Mouse (Mus musculus) hindbrain, postnatal 0 days (tissue): ENCODE results near the gene Exoc4. TPM values are rescaled to one million over a fixed set of nuclear protein-coding genes. Genes with fewer than 3 reads are reported as not detected.
A peak's percentile ranks its signal among the peaks of the same experiment; 100 is the strongest.

Experiments
- ATAC-seq: fragments of 200-750 bp; cut with Nextera tagmentation; 2 replicates; pipeline ENCODE4 v1.8.0; 2017; ENCODE audit warnings: mild to moderate bottlenecking, moderate TSS enrichment, moderate library complexity
- DNase-seq: peaks from one replicate; pipeline ENCODE4 v3.0.0-alpha.2; 2015; ENCODE audit warnings: low spot score
- H3K27ac ChIP-seq: fragments of 300-500 bp; sonication (generic); 2 replicates; pipeline ENCODE4 v1.5.1; 2014; ENCODE audit warnings: mild to moderate bottlenecking
- H3K27me3 ChIP-seq: fragments of 300-500 bp; sonication (generic); 2 replicates; pipeline ENCODE4 v1.6.1; 2014; ENCODE audit warnings: low read length, mixed read lengths; ENCODE audit not compliant: insufficient read depth
- H3K36me3 ChIP-seq: fragments of 300-500 bp; sonication (generic); 2 replicates; pipeline ENCODE4 v1.6.1; 2014; ENCODE audit warnings: low read length, mixed read lengths; ENCODE audit not compliant: insufficient read depth
- H3K4me1 ChIP-seq: fragments of 300-500 bp; sonication (generic); 2 replicates; pipeline ENCODE4 v1.6.1; 2014; ENCODE audit warnings: antibody characterized with exemption, low read length, mixed read lengths; ENCODE audit not compliant: insufficient read depth
- H3K4me2 ChIP-seq: fragments of 300-500 bp; sonication (generic); 2 replicates; pipeline ENCODE4 v1.6.1; 2014; ENCODE audit warnings: low read depth, mild to moderate bottlenecking, low read length, moderate library complexity, mixed read lengths
- H3K4me3 ChIP-seq: fragments of 300-500 bp; sonication (generic); 2 replicates; pipeline ENCODE4 v1.5.1; 2014; ENCODE audit warnings: low read length
- H3K9ac ChIP-seq: fragments of 300-500 bp; sonication (generic); replicated peaks from 2 replicates; pipeline ENCODE4 v1.6.1; 2014; ENCODE audit warnings: mild to moderate bottlenecking, low read length, moderate library complexity, mixed read lengths
- H3K9me3 ChIP-seq: fragments of 300-500 bp; sonication (generic); 2 replicates; pipeline ENCODE4 v1.6.1; 2016; ENCODE audit warnings: low read length, mixed read lengths
- CTCF ChIP-seq: IDR thresholded peaks from 2 replicates; pipeline ENCODE4 v1.5.1; 2016; ENCODE audit warnings: antibody characterized with exemption, control low read depth, low read depth
- WGBS: fragments of 180-500 bp; shearing (Covaris S2); extraction: QIAGEN DNeasy Blood & Tissue Kit; methylation state at CpG from one replicate; pipeline ENCODE4 v1.1.7; 2014; 5-methylcytosine and 5-hydroxymethylcytosine counted together
- polyA plus RNA-seq: library from polyadenylated mRNA; unstranded; fragments of >200 nt; fragmentation: Nextera tagmentation; extraction: Ambion mirVana; gene quantifications from 2 replicates; pipeline ENCODE4 v1.2.1, GENCODE M21; 2015
- total RNA-seq: library from RNA; depleted of rRNA; stranded (reverse); fragments of >200 nt; gene quantifications from 2 replicates; pipeline ENCODE4 v1.2.3, GENCODE M21; 2014

The Exoc4 gene
- total and polyA plus RNA-seq, 2 experiments from 2014 or later = 30.0 to 70.6 TPM

- ATAC-seq (no peak), DNase-seq (no peak)
- no peak overlapping the region for H3K9ac ChIP-seq
- H3K9me3 ChIP-seq = no peaks in the 10 kb centered on the region
- H3K4me1 ChIP-seq = 0 out of 2 replicates have a peak, but pooled peaks cover under 1% of the 10 kb centered on the region
- TF ChIP-seq CTCF = peak; percentile 32; the same call in 1 of the 2 replicates
- WGBS = 89% methylated on average over 2 of the region's 2 CpGs
- no peaks in the 10 kb centered on the region for H3K36me3 ChIP-seq
- H3K4me3 ChIP-seq = no peak overlapping the region
- H3K27ac ChIP-seq = no peak overlapping the region
- no peak overlapping the region for H3K4me2 ChIP-seq
- no peaks in the 10 kb centered on the region for H3K27me3 ChIP-seq
Measured at GRCm38 (mm10) chr6:33950113-33950512, 701.2 kb downstream of the Exoc4 start.

DNA sequence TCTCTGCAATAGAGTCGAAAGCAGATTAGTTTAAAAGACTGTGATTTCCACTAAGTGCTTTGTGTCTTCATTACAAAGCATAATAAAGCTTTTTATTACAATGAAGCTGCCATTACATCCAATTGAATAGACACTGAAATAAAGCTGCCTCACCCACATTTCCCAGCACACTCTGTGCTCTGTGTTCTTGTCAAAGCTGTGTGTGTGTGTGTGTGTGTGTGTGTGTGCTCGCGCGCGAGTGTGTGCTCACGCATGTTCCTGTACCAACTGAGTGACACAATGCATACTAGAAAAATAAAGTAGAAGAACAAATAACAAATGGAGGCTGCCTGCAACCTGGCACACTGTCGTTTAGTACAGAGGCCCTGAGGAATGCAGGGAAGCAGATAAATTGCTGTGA lies 706.6 kb downstream of the Exoc4 start:
- Histone ChIP-seq H3K9me3 (no peaks in the 10 kb centered on the region), H3K27me3 (no peaks in the 10 kb centered on the region), H3K36me3 (no peaks in the 10 kb centered on the region), H3K4me1 (0 out of 2 replicates have a peak, but pooled peaks cover 5% of the 10 kb centered on the region), H3K4me2 (no peak overlapping the region), H3K4me3 (no peak overlapping the region), H3K27ac (no peak overlapping the region), H3K9ac (no peak overlapping the region)
- DNase-seq (no peak), ATAC-seq (0 out of 2 replicates have a peak, but pooled peaks have one; percentile 35)
- WGBS = 65% methylated on average over 7 of the region's 7 CpGs
- no peak for TF ChIP-seq CTCF

GRCm38 (mm10) chr6:33958281-33958680 lies 709.4 kb downstream of the Exoc4 start:
- ATAC-seq = no peak

DNA sequence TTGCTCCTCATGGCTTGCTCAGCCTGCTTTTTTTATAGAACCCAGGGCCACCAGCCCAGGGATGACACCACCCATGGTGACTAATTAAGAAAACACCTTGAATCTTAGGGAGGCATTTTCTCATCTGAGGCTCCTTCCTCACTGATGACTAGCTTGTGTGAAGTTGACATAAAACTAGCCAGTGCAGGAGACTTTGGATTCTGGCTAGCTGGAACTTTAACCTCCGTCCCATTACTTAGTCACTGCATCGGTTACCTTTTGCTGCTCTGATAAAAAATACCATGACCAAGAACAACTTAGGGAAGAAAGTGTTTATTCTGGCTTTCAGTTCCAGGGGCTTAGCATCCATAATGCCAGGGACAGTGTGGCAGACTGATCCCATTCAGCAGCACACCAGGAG lies 711.9 kb downstream of the Exoc4 start:
- no peaks in the 10 kb centered on the region for H3K36me3 ChIP-seq
- no peak overlapping the region for H3K27ac ChIP-seq
- ATAC-seq = no peak
- H3K4me1 ChIP-seq = no peaks in the 10 kb centered on the region
- no peaks in the 10 kb centered on the region for H3K9me3 ChIP-seq
- WGBS = 97% methylated on average over 2 of the region's 2 CpGs
- no peak for TF ChIP-seq CTCF
- no peak overlapping the region for H3K4me3 ChIP-seq
- no peak for DNase-seq
- H3K27me3 ChIP-seq = no peaks in the 10 kb centered on the region
- no peak overlapping the region for H3K4me2 ChIP-seq
- no peak overlapping the region for H3K9ac ChIP-seq

More at GRCm38 (mm10) chr6:33958281-33958680, 709.4 kb downstream of the Exoc4 start:
- no peak for DNase-seq
- Histone ChIP-seq H3K9ac (no peak overlapping the region), H3K4me2 (no peak overlapping the region), H3K4me3 (no peak overlapping the region), H3K27me3 (no peaks in the 10 kb centered on the region), H3K9me3 (no peaks in the 10 kb centered on the region), H3K36me3 (no peaks in the 10 kb centered on the region), H3K27ac (no peak overlapping the region), H3K4me1 (0 out of 2 replicates have a peak, but pooled peaks cover 5% of the 10 kb centered on the region)
- WGBS = 47% methylated on average over 3 of the region's 3 CpGs
- TF ChIP-seq CTCF = no peak

DNA sequence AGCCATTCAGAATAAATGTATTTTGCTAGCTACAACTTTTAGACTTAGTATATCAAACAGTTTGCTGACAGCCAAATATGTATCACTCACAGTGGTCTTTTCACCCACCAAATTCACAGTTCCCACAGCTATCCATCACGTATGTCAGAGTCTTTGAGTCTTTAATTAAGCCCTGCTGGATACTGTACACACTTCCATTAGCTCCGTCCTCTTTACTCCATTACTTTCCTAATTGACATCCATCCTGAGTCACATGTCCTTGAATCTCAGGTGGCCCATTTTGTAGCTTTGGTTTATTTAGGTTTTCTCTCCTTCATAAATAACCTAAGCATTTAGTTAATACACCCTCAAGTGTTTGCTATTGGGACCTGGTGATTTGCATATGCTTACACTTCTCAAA lies 714.2 kb downstream of the Exoc4 start:
- H3K4me2 ChIP-seq = no peak overlapping the region
- WGBS = 29% methylated on average over 2 of the region's 2 CpGs

DNA sequence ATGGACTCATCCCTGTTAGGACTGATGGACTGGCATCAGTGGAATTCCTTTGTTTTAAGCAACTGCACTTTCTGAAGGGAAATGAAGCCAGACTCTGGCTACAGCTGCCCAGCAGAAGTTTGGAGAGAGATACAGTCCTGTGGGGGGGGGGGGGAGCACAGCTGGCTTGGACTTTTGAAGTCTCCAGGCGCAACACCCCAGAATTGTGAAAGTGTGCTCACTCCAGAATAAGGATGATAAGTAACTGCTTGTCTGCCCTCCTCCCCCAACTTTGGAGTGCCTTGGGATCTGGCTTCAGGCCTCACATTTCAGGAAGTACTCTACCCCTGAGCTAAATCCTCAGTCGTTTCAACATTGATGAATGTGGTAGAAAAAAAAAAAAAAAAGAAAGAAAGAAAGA lies 716.7 kb downstream of the Exoc4 start:
- 54% methylated on average over 2 of the region's 2 CpGs for WGBS
- DNase-seq = no peak

More for the DNA sequence above, 714.2 kb downstream of the Exoc4 start:
- H3K36me3 ChIP-seq = no peaks in the 10 kb centered on the region
- H3K4me1 ChIP-seq = no peaks in the 10 kb centered on the region
- no peak overlapping the region for H3K27ac ChIP-seq
- H3K9me3 ChIP-seq = no peaks in the 10 kb centered on the region
- DNase-seq (no peak), ATAC-seq (no peak)
- H3K4me3 ChIP-seq = no peak overlapping the region
- H3K9ac ChIP-seq = no peak overlapping the region
- TF ChIP-seq CTCF = no peak
- no peaks in the 10 kb centered on the region for H3K27me3 ChIP-seq

GRCm38 (mm10) chr6:33968746-33969145 lies 719.9 kb downstream of the Exoc4 start:
- H3K9ac ChIP-seq = no peak overlapping the region
- WGBS = 84% methylated on average over 2 of the region's 2 CpGs
- H3K36me3 ChIP-seq = no peaks in the 10 kb centered on the region
- no peaks in the 10 kb centered on the region for H3K9me3 ChIP-seq
- H3K4me3 ChIP-seq = no peak overlapping the region
- H3K4me2 ChIP-seq = no peak overlapping the region
- no peak overlapping the region for H3K27ac ChIP-seq
- ATAC-seq (no peak), DNase-seq (no peak)
- no peaks in the 10 kb centered on the region for H3K27me3 ChIP-seq
- no peak for TF ChIP-seq CTCF
- no peaks in the 10 kb centered on the region for H3K4me1 ChIP-seq

More for the DNA sequence above, 716.7 kb downstream of the Exoc4 start:
- TF ChIP-seq CTCF = no peak
- Histone ChIP-seq H3K9me3 (no peaks in the 10 kb centered on the region), H3K27ac (no peak overlapping the region), H3K4me2 (no peak overlapping the region), H3K27me3 (no peaks in the 10 kb centered on the region), H3K4me1 (no peaks in the 10 kb centered on the region), H3K36me3 (no peaks in the 10 kb centered on the region), H3K4me3 (no peak overlapping the region), H3K9ac (no peak overlapping the region)
- no peak for ATAC-seq
